Mouse (Mus musculus): ENCODE results near the gene Plin3. TPM values are rescaled to one million over a fixed set of nuclear protein-coding genes. Genes with fewer than 3 reads are reported as not detected.
A peak's percentile ranks its signal among the peaks of the same experiment; 100 is the strongest.
"Not testable (repeated sequence)": the region's sequence is repeated elsewhere in the genome, so short reads cannot be mapped to it uniquely, and the experiment has no call there.

Gene Plin3
- total RNA-seq, 2 experiments from 2014 or later = 67.0 to 81.9 TPM

- no peak for DNase-seq
- intact Hi-C loops (cut with DNase I) = no loop called here
Measured at GRCm38 (mm10) chr17:56278340-56278739, 14.3 kb downstream of the Plin3 start.

- no peak for DNase-seq
- intact Hi-C loops (cut with DNase I) = loop anchor here (1.0 to 2.0 kb wide), 2 partner anchors 13 to 21 kb away; partner anchors contain the start of gene Fem1a
Measured at GRCm38 (mm10) chr17:56277567-56277893, 15.1 kb downstream of the Plin3 start.

GRCm38 (mm10) chr17:56276643-56277566 is 15.8 kb downstream of the Plin3 start, which contains the start of gene Ticam1:
Gene Ticam1, minus strand, starts transcription at chr17:56276786.
- peak; percentile 94 to 95 for DNase-seq
- intact Hi-C loops (cut with DNase I) = loop anchor here (1.0 to 2.0 kb wide), 2 partner anchors 13 to 20 kb away; partner anchors contain the start of gene Fem1a

- intact Hi-C loops (cut with DNase I) = loop anchor here (2.0 kb wide), 1 partner anchor 19 kb away; the partner anchor contains the start of gene Fem1a
- DNase-seq = peak; percentile 60 to 67
Measured at GRCm38 (mm10) chr17:56275842-56276480, 16.7 kb downstream of the Plin3 start.

GRCm38 (mm10) chr17:56273986-56274385 is 18.7 kb downstream of the Plin3 start:
- intact Hi-C loops (cut with DNase I) = no loop called here
- DNase-seq = peak in 1 of 2 experiments; percentile 5

- intact Hi-C loops (cut with DNase I) = no loop called here
Measured at GRCm38 (mm10) chr17:56273482-56273881, 19.2 kb downstream of the Plin3 start.

GRCm38 (mm10) chr17:56272644-56273043 is 20.0 kb downstream of the Plin3 start:
- no peak for DNase-seq
- intact Hi-C loops (cut with DNase I) = no loop called here

More at GRCm38 (mm10) chr17:56273482-56273881, 19.2 kb downstream of the Plin3 start:
- peak in 1 of 2 experiments; percentile 4 for DNase-seq

- intact Hi-C loops (cut with DNase I) = no loop called here
- peak in 1 of 2 experiments; percentile 15 for DNase-seq
Measured at GRCm38 (mm10) chr17:56271609-56272253, 20.9 kb downstream of the Plin3 start.

- intact Hi-C loops (cut with DNase I) = no loop called here
- peak in 1 of 2 experiments; percentile 14 for DNase-seq
Measured at GRCm38 (mm10) chr17:56269741-56270140, 22.9 kb downstream of the Plin3 start.

GRCm38 (mm10) chr17:56269153-56269630 is 23.5 kb downstream of the Plin3 start:
- intact Hi-C loops (cut with DNase I) = no loop called here
- peak; percentile 81 to 84 for DNase-seq

GRCm38 (mm10) chr17:56266271-56266670 is 26.4 kb downstream of the Plin3 start:
- intact Hi-C loops (cut with DNase I) = no loop called here
- no peak for DNase-seq

- intact Hi-C loops (cut with DNase I) = no loop called here
Measured at GRCm38 (mm10) chr17:56265869-56266268, 26.8 kb downstream of the Plin3 start.

GRCm38 (mm10) chr17:56265011-56265410 is 27.7 kb downstream of the Plin3 start:
- DNase-seq = no peak
- intact Hi-C loops (cut with DNase I) = no loop called here

More at GRCm38 (mm10) chr17:56265869-56266268, 26.8 kb downstream of the Plin3 start:
- DNase-seq = no peak

GRCm38 (mm10) chr17:56264020-56264419 is 28.7 kb downstream of the Plin3 start:
- peak; percentile 86 to 88 for DNase-seq
- intact Hi-C loops (cut with DNase I) = no loop called here

- peak; percentile 81 to 85 for DNase-seq
- intact Hi-C loops (cut with DNase I) = no loop called here
Measured at GRCm38 (mm10) chr17:56262645-56263094, 30.0 kb downstream of the Plin3 start.

GRCm38 (mm10) chr17:56261166-56261565 is 31.5 kb downstream of the Plin3 start:
- intact Hi-C loops (cut with DNase I) = no loop called here

GRCm38 (mm10) chr17:56259301-56260037 is 33.2 kb downstream of the Plin3 start:
- intact Hi-C loops (cut with DNase I) = no loop called here
- DNase-seq = no peak

More at GRCm38 (mm10) chr17:56261166-56261565, 31.5 kb downstream of the Plin3 start:
- peak; percentile 73 to 83 for DNase-seq

GRCm38 (mm10) chr17:56258812-56259211 is 33.9 kb downstream of the Plin3 start:
- DNase-seq; intact Hi-C loops (cut with DNase I): not testable (repeated sequence)

- DNase-seq = peak in 1 of 2 experiments; percentile 14
- intact Hi-C loops (cut with DNase I) = not testable (repeated sequence)
Measured at GRCm38 (mm10) chr17:56258269-56258668, 34.4 kb downstream of the Plin3 start.
